Mouse (Mus musculus): ENCODE results near the gene Crb1.

DNA sequence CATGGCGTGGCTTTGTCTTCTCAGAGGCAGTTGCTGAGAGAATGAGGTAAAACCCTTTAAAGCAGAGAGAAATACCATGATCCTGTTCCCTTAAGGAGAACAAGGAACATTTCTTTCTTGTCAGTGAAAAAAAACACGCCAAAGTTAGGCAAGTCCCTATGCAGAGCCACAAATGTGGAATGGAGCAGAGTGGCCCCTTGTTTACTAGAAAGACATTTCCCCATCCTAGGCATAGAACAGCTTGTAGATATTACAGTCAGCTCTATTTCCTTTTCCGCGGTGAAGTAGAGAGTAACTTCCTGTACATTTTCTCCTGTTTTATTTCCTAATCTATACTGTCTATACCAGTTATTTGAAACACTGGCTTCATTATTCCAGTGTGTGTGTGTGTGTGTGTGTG lies 170.6 kb downstream of the Crb1 start:
- TF ChIP-seq CTCF (IDR thresholded peaks at IDR 0.05; ENCODE audit: low read depth, low read length) (no peak), GATA1 (IDR thresholded peaks at IDR 0.05; ENCODE audit: borderline replicate concordance, low read length) (no peak), POLR2AphosphoS5 (IDR thresholded peaks at IDR 0.05; ENCODE audit: insufficient replicate concordance, low read depth, low read length) (no peak), TAL1 (conservative IDR thresholded peaks at IDR 0.05; ENCODE audit: low read depth, low read length) (no peak), GATA2 (IDR thresholded peaks at IDR 0.05; ENCODE audit: borderline replicate concordance, low read depth, low read length) (no peak)

Measured in G1E (cell line).